Mouse (Mus musculus) neural tube, embryonic 15.5 days (tissue): Measurements from ENCODE around the gene Bax. TPM values are rescaled to one million over a fixed set of nuclear protein-coding genes. Genes with fewer than 3 reads are reported as not detected.
"Not testable (repeated sequence)": the region's sequence is repeated elsewhere in the genome, so short reads cannot be mapped to it uniquely, and the experiment has no call there.

Experiments used
- ATAC-seq: fragments of 200-750 bp; cut with Nextera tagmentation; 2 replicates; pipeline ENCODE4 v1.8.0; 2017; ENCODE audit warnings: mild to moderate bottlenecking, moderate TSS enrichment, moderate library complexity; ENCODE audit not compliant: low FRiP score
- H3K27ac ChIP-seq: fragments of 300-500 bp; sonication (generic); replicated peaks from 2 replicates; pipeline ENCODE4 v1.5.1; 2015; ENCODE audit warnings: mild to moderate bottlenecking, inconsistent platforms
- H3K27me3 ChIP-seq: fragments of 300-500 bp; sonication (generic); replicated peaks from 2 replicates; pipeline ENCODE4 v1.6.1; 2015; ENCODE audit warnings: inconsistent platforms
- H3K36me3 ChIP-seq: fragments of 300-500 bp; sonication (generic); 2 replicates; pipeline ENCODE4 v1.6.1; 2015; ENCODE audit warnings: inconsistent platforms
- H3K4me1 ChIP-seq: fragments of 300-500 bp; sonication (generic); 2 replicates; pipeline ENCODE4 v1.6.1; 2015; ENCODE audit warnings: inconsistent platforms
- H3K4me2 ChIP-seq: fragments of 300-500 bp; sonication (generic); 2 replicates; pipeline ENCODE4 v1.6.1; 2015; ENCODE audit warnings: inconsistent platforms, mild to moderate bottlenecking, moderate library complexity
- H3K4me3 ChIP-seq: fragments of 300-500 bp; sonication (generic); replicated peaks from 2 replicates; pipeline ENCODE4 v1.5.1; 2015; ENCODE audit warnings: mild to moderate bottlenecking, inconsistent platforms
- H3K9ac ChIP-seq: fragments of 300-500 bp; sonication (generic); replicated peaks from 2 replicates; pipeline ENCODE4 v1.6.1; 2015; ENCODE audit warnings: mild to moderate bottlenecking, inconsistent platforms
- H3K9me3 ChIP-seq: fragments of 300-500 bp; sonication (generic); replicated peaks from 2 replicates; pipeline ENCODE4 v1.6.1; 2016; ENCODE audit warnings: inconsistent platforms
- WGBS: fragments of 180-500 bp; shearing (Covaris S2); methylation state at CpG from one replicate; pipeline ENCODE4 v1.1.7; 2015; ENCODE audit warnings: mixed read lengths; 5-methylcytosine and 5-hydroxymethylcytosine counted together
- polyA plus RNA-seq: library from polyadenylated mRNA; unstranded; fragments of >200 nt; fragmentation: Nextera tagmentation; extraction: Ambion mirVana; gene quantifications from 2 replicates; pipeline ENCODE4 v1.2.1, GENCODE M21; 2015

Bax gene
- polyA plus RNA-seq, 1 experiment from 2014 or later, result 236 TPM

GRCm38 (mm10) chr7:45478774-45479173 is 12.1 kb upstream of the Bax start:
- no peak overlapping the region for H3K9ac ChIP-seq
- H3K9me3 ChIP-seq, result no peaks in the 10 kb centered on the region
- no peaks in the 10 kb centered on the region for H3K27me3 ChIP-seq
- H3K4me1 ChIP-seq, result 0 out of 2 replicates have a peak, but pooled peaks cover 2% of the 10 kb centered on the region
- 93% methylated on average over 7 of the region's 7 CpGs for WGBS
- H3K4me2 ChIP-seq, result no peak overlapping the region
- no peak for ATAC-seq
- no peaks in the 10 kb centered on the region for H3K36me3 ChIP-seq
- H3K4me3 ChIP-seq, result no peak overlapping the region
- H3K27ac ChIP-seq, result no peak overlapping the region

GRCm38 (mm10) chr7:45477003-45477402 is 10.3 kb upstream of the Bax start:
- no peaks in the 10 kb centered on the region for H3K27me3 ChIP-seq
- no peak overlapping the region for H3K9ac ChIP-seq
- no peak overlapping the region for H3K4me2 ChIP-seq
- no peaks in the 10 kb centered on the region for H3K9me3 ChIP-seq
- H3K36me3 ChIP-seq, result no peaks in the 10 kb centered on the region
- ATAC-seq, result no peak
- H3K27ac ChIP-seq, result no peak overlapping the region
- WGBS, result 9% methylated on average over 3 of the region's 3 CpGs
- 0 out of 2 replicates have a peak, but pooled peaks cover 2% of the 10 kb centered on the region for H3K4me1 ChIP-seq
- no peak overlapping the region for H3K4me3 ChIP-seq

GRCm38 (mm10) chr7:45476453-45476852 is 9.8 kb upstream of the Bax start:
- Histone ChIP-seq H3K9ac (no peak overlapping the region), H3K4me3 (no peak overlapping the region), H3K9me3 (no peaks in the 10 kb centered on the region), H3K27ac (no peak overlapping the region), H3K4me1 (0 out of 2 replicates have a peak, but pooled peaks cover 2% of the 10 kb centered on the region), H3K27me3 (no peaks in the 10 kb centered on the region), H3K4me2 (no peak overlapping the region), H3K36me3 (no peaks in the 10 kb centered on the region)
- 50% methylated on average over 1 of the region's 1 CpGs for WGBS
- no peak for ATAC-seq

- ATAC-seq, result no peak
- Histone ChIP-seq H3K4me2 (peak overlapping the region; percentile 30), H3K27ac (no peak overlapping the region), H3K27me3 (no peaks in the 10 kb centered on the region), H3K36me3 (no peaks in the 10 kb centered on the region), H3K9me3 (no peaks in the 10 kb centered on the region), H3K4me1 (0 out of 2 replicates have a peak, but pooled peaks cover 2% of the 10 kb centered on the region), H3K4me3 (peak overlapping the region; percentile 9), H3K9ac (no peak overlapping the region)
- 75% methylated on average over 16 of the region's 16 CpGs for WGBS
Measured at GRCm38 (mm10) chr7:45475291-45475969, 8.7 kb upstream of the Bax start.

- 8% methylated on average over 3 of the region's 3 CpGs for WGBS
- no peak overlapping the region for H3K27ac ChIP-seq
- no peak overlapping the region for H3K4me3 ChIP-seq
- H3K9me3 ChIP-seq, result no peaks in the 10 kb centered on the region
- H3K27me3 ChIP-seq, result no peaks in the 10 kb centered on the region
- ATAC-seq, result no peak
- H3K9ac ChIP-seq, result no peak overlapping the region
- H3K4me2 ChIP-seq, result no peak overlapping the region
- H3K4me1 ChIP-seq, result peaks cover 12% of the 10 kb centered on the region
- no peaks in the 10 kb centered on the region for H3K36me3 ChIP-seq
Measured at GRCm38 (mm10) chr7:45470869-45471268, 4.2 kb upstream of the Bax start.

GRCm38 (mm10) chr7:45467090-45467670 is 482 bp upstream of the Bax start:
- peaks cover 25% of the 10 kb centered on the region for H3K36me3 ChIP-seq
- peak overlapping the region; percentile 96 for H3K4me2 ChIP-seq
- no peaks in the 10 kb centered on the region for H3K9me3 ChIP-seq
- H3K27me3 ChIP-seq, result no peaks in the 10 kb centered on the region
- WGBS, result 39% methylated on average over 7 of the region's 7 CpGs
- ATAC-seq, result no peak
- peak overlapping the region; percentile 36; the same call in 1 of the 2 replicates for H3K9ac ChIP-seq
- peaks cover 34% of the 10 kb centered on the region for H3K4me1 ChIP-seq
- peak overlapping the region; percentile 79 for H3K4me3 ChIP-seq
- H3K27ac ChIP-seq, result 0 out of 2 replicates have a peak overlapping the region, but pooled peaks have one; percentile 41

GRCm38 (mm10) chr7:45465549-45465948 is 1.1 kb downstream of the Bax start:
- Histone ChIP-seq H3K4me3 (peak overlapping the region; percentile 79), H3K9me3 (no peaks in the 10 kb centered on the region), H3K4me2 (peak overlapping the region; percentile 96), H3K27ac (no peak overlapping the region), H3K36me3 (peaks cover 30% of the 10 kb centered on the region), H3K27me3 (no peaks in the 10 kb centered on the region), H3K9ac (peak overlapping the region; percentile 89), H3K4me1 (peaks cover 48% of the 10 kb centered on the region)
- WGBS, result 81% methylated on average over 9 of the region's 9 CpGs
- ATAC-seq, result no peak

- H3K4me1 ChIP-seq, result peaks cover 53% of the 10 kb centered on the region
- peak overlapping the region; percentile 96 for H3K4me2 ChIP-seq
- H3K4me3 ChIP-seq, result peak overlapping the region; percentile 79; the same call in 1 of the 2 replicates
- no peaks in the 10 kb centered on the region for H3K27me3 ChIP-seq
- H3K36me3 ChIP-seq, result peaks cover 30% of the 10 kb centered on the region
- H3K27ac ChIP-seq, result no peak overlapping the region
- 97% methylated on average over 12 of the region's 12 CpGs for WGBS
- no peaks in the 10 kb centered on the region for H3K9me3 ChIP-seq
- no peak for ATAC-seq
- H3K9ac ChIP-seq, result no peak overlapping the region
Measured at GRCm38 (mm10) chr7:45465112-45465511, 1.6 kb downstream of the Bax start.

- Histone ChIP-seq H3K27me3 (no peaks in the 10 kb centered on the region), H3K27ac (no peak overlapping the region), H3K9ac (no peak overlapping the region), H3K4me3 (no peak overlapping the region), H3K36me3 (peaks cover 30% of the 10 kb centered on the region), H3K4me1 (peaks cover 54% of the 10 kb centered on the region), H3K4me2 (no peak overlapping the region), H3K9me3 (no peaks in the 10 kb centered on the region)
- WGBS, result 95% methylated on average over 7 of the region's 7 CpGs
- ATAC-seq, result no peak
Measured at GRCm38 (mm10) chr7:45463987-45464778, 2.5 kb downstream of the Bax start.

GRCm38 (mm10) chr7:45462868-45463267 is 3.8 kb downstream of the Bax start:
- H3K9me3 ChIP-seq, ATAC-seq, H3K9ac ChIP-seq, H3K4me2 ChIP-seq, H3K27me3 ChIP-seq, H3K4me3 ChIP-seq, H3K27ac ChIP-seq: not testable (repeated sequence)
- H3K4me1 ChIP-seq, result peaks cover 59% of the 10 kb centered on the region
- peaks cover 34% of the 10 kb centered on the region for H3K36me3 ChIP-seq
- 88% methylated on average over 4 of the region's 4 CpGs for WGBS

- H3K9me3 ChIP-seq, result no peaks in the 10 kb centered on the region
- ATAC-seq, result no peak
- no peak overlapping the region for H3K27ac ChIP-seq
- no peaks in the 10 kb centered on the region for H3K27me3 ChIP-seq
- 89% methylated on average over 4 of the region's 4 CpGs for WGBS
- peaks cover 38% of the 10 kb centered on the region for H3K36me3 ChIP-seq
- H3K4me1 ChIP-seq, result peaks cover 62% of the 10 kb centered on the region
- no peak overlapping the region for H3K4me3 ChIP-seq
- no peak overlapping the region for H3K9ac ChIP-seq
- H3K4me2 ChIP-seq, result no peak overlapping the region
Measured at GRCm38 (mm10) chr7:45462325-45462724, 4.4 kb downstream of the Bax start.
